Mouse (Mus musculus) frontal cortex, postnatal 10 days (tissue): ENCODE measurements around the gene Kbtbd4.
A peak's percentile ranks its signal among the peaks of the same experiment; 100 is the strongest.

Experiments used
- DNase-seq, 2 experiments: peaks; one replicate each; pipeline ENCODE4 v3.0.0; 2022; ENCODE audit warnings: low spot score in 2 of 2, mixed read lengths in 1 of 2

Kbtbd4 gene

DNA sequence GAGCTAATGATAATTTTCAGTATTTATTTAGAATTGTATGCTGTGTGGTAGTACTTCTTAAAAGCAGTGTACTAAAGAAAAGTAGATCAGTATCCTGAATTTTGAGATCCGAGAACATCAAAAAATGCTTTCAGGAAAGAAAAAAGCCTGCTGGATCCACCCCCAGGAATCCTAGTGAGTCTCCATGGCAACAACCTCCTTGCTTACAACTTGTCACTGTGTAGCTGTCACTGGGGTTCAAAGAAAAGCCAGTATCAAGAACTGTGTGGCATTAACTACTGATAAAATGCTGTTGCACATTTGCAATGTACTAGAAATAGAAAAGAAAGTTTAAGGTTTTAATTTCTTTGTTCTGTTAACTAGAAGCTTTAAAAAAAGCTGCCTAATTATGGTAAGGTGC, 51.5 kb downstream of the Kbtbd4 start:
- peak in 1 of 2 experiments; percentile 26 for DNase-seq

DNA sequence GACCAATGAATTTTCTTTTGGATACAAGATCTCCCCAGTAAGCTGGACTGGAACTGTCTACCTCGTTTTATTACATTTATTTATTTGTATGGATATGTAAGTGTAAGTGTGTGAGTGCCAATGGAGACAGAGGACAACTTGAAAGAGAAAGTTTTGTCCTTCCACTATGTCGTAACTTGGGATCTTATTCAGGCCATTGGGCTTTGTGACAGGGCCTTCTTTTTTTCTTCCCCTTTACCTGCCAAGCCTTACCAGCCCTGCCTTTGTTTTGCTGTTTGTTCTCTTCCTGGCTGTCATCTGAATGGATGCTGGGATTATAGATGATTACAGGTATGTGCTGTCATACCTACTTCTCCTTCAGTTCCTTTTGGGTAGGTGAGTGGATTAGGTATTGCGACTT, 54.3 kb downstream of the Kbtbd4 start:
- DNase-seq: no peak

DNA sequence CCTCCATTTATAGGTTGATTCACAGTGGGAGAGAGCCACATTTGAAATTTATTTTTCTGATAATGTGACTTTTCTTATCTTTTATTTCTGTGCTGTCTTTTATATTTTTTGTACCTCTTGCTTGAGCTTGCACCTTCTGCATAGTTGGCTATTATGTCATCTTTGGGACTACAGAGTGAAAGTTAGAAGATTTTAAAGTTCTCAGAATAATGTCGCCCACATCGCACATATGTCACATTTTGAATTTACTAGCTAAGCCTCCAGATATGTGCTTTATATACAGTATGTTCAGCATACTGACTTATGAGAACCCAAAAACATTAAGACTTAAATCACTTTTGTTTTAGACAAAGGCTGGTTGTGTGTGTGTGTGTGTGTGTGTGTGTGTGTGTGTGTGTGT, 55.5 kb downstream of the Kbtbd4 start:
- no peak for DNase-seq
